Mouse (Mus musculus) embryonic facial prominence, embryonic 14.5 days (tissue): Measurements from ENCODE around the gene Ubtd1. TPM values are rescaled to one million over a fixed set of nuclear protein-coding genes. Genes with fewer than 3 reads are reported as not detected.

Experiments
- ATAC-seq: fragments of 200-750 bp; cut with Nextera tagmentation; 2 replicates; pipeline ENCODE4 v1.8.0; 2017; ENCODE audit warnings: low read depth, moderate number of reproducible peaks, moderate TSS enrichment
- DNase-seq: peaks from one replicate; pipeline ENCODE4 v3.0.0-alpha.2; 2015; ENCODE audit warnings: low spot score
- H3K27ac ChIP-seq: fragments of 300-500 bp; sonication (generic); replicated peaks from 2 replicates; pipeline ENCODE4 v1.5.1; 2014; ENCODE audit warnings: low read depth, mild to moderate bottlenecking, low read length, moderate library complexity
- H3K27me3 ChIP-seq: fragments of 300-500 bp; sonication (generic); replicated peaks from 2 replicates; pipeline ENCODE4 v1.6.1; 2014; ENCODE audit warnings: low read length; ENCODE audit not compliant: control insufficient read depth, insufficient read depth
- H3K36me3 ChIP-seq: fragments of 300-500 bp; sonication (generic); 2 replicates; pipeline ENCODE4 v1.6.1; 2014; ENCODE audit warnings: low read length, mixed read lengths; ENCODE audit not compliant: control insufficient read depth, insufficient read depth
- H3K4me1 ChIP-seq: fragments of 300-500 bp; sonication (generic); 2 replicates; pipeline ENCODE4 v1.6.1; 2014; ENCODE audit warnings: antibody characterized with exemption, low read length; ENCODE audit not compliant: control insufficient read depth, insufficient read depth
- H3K4me2 ChIP-seq: fragments of 300-500 bp; sonication (generic); 2 replicates; pipeline ENCODE4 v1.6.1; 2014; ENCODE audit warnings: low read depth, mild to moderate bottlenecking, low read length, moderate library complexity, mixed read lengths
- H3K4me3 ChIP-seq: fragments of 300-500 bp; sonication (generic); 2 replicates; pipeline ENCODE4 v1.5.1; 2014; ENCODE audit warnings: low read depth, mild to moderate bottlenecking, low read length
- H3K9ac ChIP-seq: fragments of 300-500 bp; sonication (generic); 2 replicates; pipeline ENCODE4 v1.6.1; 2014; ENCODE audit warnings: low read depth, mild to moderate bottlenecking, low read length, moderate library complexity, mixed read lengths
- H3K9me3 ChIP-seq: fragments of 300-500 bp; sonication (generic); 2 replicates; pipeline ENCODE4 v1.6.1; 2016; ENCODE audit warnings: low read length; ENCODE audit not compliant: control insufficient read depth
- WGBS: fragments of 180-500 bp; shearing (Covaris S2); extraction: QIAGEN DNeasy Blood & Tissue Kit; methylation state at CpG from one replicate; pipeline ENCODE4 v1.1.7; 2014; 5-methylcytosine and 5-hydroxymethylcytosine counted together
- polyA plus RNA-seq: library from polyadenylated mRNA; unstranded; fragments of >200 nt; fragmentation: Nextera tagmentation; extraction: Ambion mirVana; gene quantifications from 2 replicates; pipeline ENCODE4 v1.2.1, GENCODE M21; 2014

The Ubtd1 gene
- polyA plus RNA-seq, 1 experiment from 2014 or later = 20.8 TPM

DNA sequence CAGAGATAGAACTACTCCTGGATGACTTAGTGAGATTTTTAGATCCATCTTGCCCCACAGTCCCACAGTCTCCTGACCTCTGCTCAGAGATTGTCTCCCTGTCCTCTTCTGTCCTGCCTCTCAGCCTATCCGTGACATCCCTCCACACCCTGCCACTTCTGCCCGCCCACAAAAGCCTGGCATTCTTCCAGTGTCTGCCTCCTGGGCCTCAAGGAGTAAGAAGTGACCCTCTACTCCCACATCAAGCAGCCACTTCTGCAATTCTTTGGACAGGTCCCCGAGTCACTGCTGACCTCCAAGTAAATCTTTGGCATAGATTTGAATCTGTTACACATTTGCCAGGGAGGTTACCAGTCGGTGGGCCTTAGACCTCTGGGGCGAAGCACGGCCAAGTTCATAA, 72.7 kb downstream of the Ubtd1 start:
- no peak for ATAC-seq

GRCm38 (mm10) chr19:42055881-42056280, 74.3 kb downstream of the Ubtd1 start:
- Histone ChIP-seq H3K4me3 (no peak overlapping the region), H3K27ac (no peak overlapping the region), H3K36me3 (no peaks in the 10 kb centered on the region), H3K27me3 (no peaks in the 10 kb centered on the region), H3K9ac (no peak overlapping the region), H3K4me1 (no peaks in the 10 kb centered on the region), H3K4me2 (no peak overlapping the region), H3K9me3 (no peaks in the 10 kb centered on the region)
- ATAC-seq (no peak), DNase-seq (no peak)
- WGBS = 69% methylated on average over 2 of the region's 2 CpGs

More for the DNA sequence above, 72.7 kb downstream of the Ubtd1 start:
- Histone ChIP-seq H3K36me3 (no peaks in the 10 kb centered on the region), H3K9me3 (no peaks in the 10 kb centered on the region), H3K4me2 (no peak overlapping the region), H3K4me3 (no peak overlapping the region), H3K4me1 (no peaks in the 10 kb centered on the region), H3K9ac (no peak overlapping the region), H3K27ac (no peak overlapping the region), H3K27me3 (no peaks in the 10 kb centered on the region)
- WGBS = 80% methylated on average over 6 of the region's 6 CpGs
- no peak for DNase-seq

GRCm38 (mm10) chr19:42056719-42057409, 75.3 kb downstream of the Ubtd1 start:
- no peak for ATAC-seq

DNA sequence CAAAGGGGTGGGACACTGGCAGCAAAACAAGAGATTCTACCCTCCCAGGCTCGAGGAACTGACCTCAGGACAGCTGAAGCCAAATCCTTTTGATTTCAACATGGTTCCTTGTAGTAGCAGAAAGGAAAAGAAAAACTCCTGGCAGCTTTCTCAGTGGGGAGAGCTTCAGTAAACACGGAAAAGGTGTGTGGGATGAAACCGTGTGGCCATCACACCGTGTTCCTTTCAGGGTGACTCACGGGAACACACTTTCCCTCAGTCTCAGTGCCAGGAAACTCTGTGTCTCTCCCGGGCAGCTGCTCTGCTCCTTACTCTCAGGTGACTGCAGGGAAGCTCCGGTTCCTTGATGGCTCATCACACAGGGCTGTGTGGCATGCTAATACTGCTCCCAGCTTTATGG, 76.9 kb downstream of the Ubtd1 start:
- H3K27me3 ChIP-seq = no peaks in the 10 kb centered on the region
- no peaks in the 10 kb centered on the region for H3K4me1 ChIP-seq
- no peak for DNase-seq
- no peak for ATAC-seq
- H3K4me3 ChIP-seq = no peak overlapping the region
- WGBS = 62% methylated on average over 7 of the region's 7 CpGs
- no peaks in the 10 kb centered on the region for H3K9me3 ChIP-seq
- no peak overlapping the region for H3K9ac ChIP-seq
- no peak overlapping the region for H3K27ac ChIP-seq
- no peak overlapping the region for H3K4me2 ChIP-seq
- H3K36me3 ChIP-seq = no peaks in the 10 kb centered on the region

More at GRCm38 (mm10) chr19:42056719-42057409, 75.3 kb downstream of the Ubtd1 start:
- no peak overlapping the region for H3K4me3 ChIP-seq
- no peaks in the 10 kb centered on the region for H3K27me3 ChIP-seq
- H3K27ac ChIP-seq = no peak overlapping the region
- H3K4me1 ChIP-seq = no peaks in the 10 kb centered on the region
- no peak overlapping the region for H3K9ac ChIP-seq
- no peaks in the 10 kb centered on the region for H3K9me3 ChIP-seq
- no peak overlapping the region for H3K4me2 ChIP-seq
- no peaks in the 10 kb centered on the region for H3K36me3 ChIP-seq
- WGBS = 87% methylated on average over 6 of the region's 6 CpGs
- DNase-seq = no peak

DNA sequence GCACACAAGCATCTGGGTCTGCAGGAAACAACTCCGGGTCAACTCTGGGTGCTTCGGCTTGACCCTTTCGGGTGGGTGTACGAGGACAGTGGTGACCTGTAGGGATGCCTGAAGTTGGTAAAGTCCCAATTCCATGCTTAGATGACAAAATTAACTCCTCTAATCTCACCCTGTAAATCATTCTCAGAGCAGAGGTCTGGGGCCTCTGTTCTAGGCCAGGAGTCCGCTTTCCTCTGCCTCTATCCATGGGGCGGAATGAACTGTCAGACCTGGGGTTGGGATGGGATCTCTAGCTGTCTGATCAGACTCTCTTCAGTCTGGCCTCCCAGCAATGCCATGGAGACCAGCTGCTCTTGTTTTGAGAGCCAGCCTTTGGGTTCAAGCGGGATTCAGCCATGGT, 79.9 kb downstream of the Ubtd1 start:
- no peaks in the 10 kb centered on the region for H3K9me3 ChIP-seq
- no peak overlapping the region for H3K9ac ChIP-seq
- no peaks in the 10 kb centered on the region for H3K36me3 ChIP-seq
- DNase-seq = no peak
- no peak for ATAC-seq
- no peaks in the 10 kb centered on the region for H3K27me3 ChIP-seq
- no peak overlapping the region for H3K4me3 ChIP-seq
- WGBS = 94% methylated on average over 7 of the region's 7 CpGs
- no peaks in the 10 kb centered on the region for H3K4me1 ChIP-seq
- no peak overlapping the region for H3K4me2 ChIP-seq
- no peak overlapping the region for H3K27ac ChIP-seq

GRCm38 (mm10) chr19:42068441-42069240, 87.1 kb downstream of the Ubtd1 start:
- H3K9me3 ChIP-seq = no peaks in the 10 kb centered on the region
- 76% methylated on average over 11 of the region's 11 CpGs for WGBS
- no peak overlapping the region for H3K4me2 ChIP-seq
- H3K27ac ChIP-seq = no peak overlapping the region
- DNase-seq = no peak
- ATAC-seq = no peak; the same call in 1 of the 2 replicates
- no peak overlapping the region for H3K4me3 ChIP-seq
- H3K9ac ChIP-seq = no peak overlapping the region
- H3K27me3 ChIP-seq = no peaks in the 10 kb centered on the region
- H3K36me3 ChIP-seq = peaks cover 3% of the 10 kb centered on the region; the same call in 1 of the 2 replicates
- H3K4me1 ChIP-seq = no peaks in the 10 kb centered on the region

DNA sequence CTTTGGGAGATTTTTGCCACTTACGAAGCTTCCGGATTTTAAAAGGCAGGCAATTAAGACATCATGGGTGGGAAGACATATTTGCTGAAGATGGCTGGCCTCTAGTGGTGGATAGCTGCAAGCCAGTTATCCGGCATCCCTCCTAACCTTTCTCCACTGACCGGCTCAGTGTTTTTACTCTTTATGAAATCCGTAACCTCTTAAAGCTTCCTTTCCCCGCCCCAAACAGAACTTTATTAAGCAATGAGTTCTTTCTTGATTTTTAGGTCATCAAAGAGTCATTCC, 87.6 kb downstream of the Ubtd1 start:
- Histone ChIP-seq H3K4me1 (no peaks in the 10 kb centered on the region), H3K9me3 (no peaks in the 10 kb centered on the region), H3K9ac (no peak overlapping the region), H3K4me3 (no peak overlapping the region), H3K27me3 (no peaks in the 10 kb centered on the region), H3K4me2 (no peak overlapping the region), H3K27ac (no peak overlapping the region), H3K36me3 (peaks cover 7% of the 10 kb centered on the region; the same call in 1 of the 2 replicates)
- DNase-seq = no peak
- WGBS = 61% methylated on average over 6 of the region's 6 CpGs
- ATAC-seq = no peak

GRCm38 (mm10) chr19:42071221-42071620, 89.7 kb downstream of the Ubtd1 start:
- Histone ChIP-seq H3K27ac (no peak overlapping the region), H3K4me1 (no peaks in the 10 kb centered on the region), H3K9ac (no peak overlapping the region), H3K27me3 (no peaks in the 10 kb centered on the region), H3K9me3 (no peaks in the 10 kb centered on the region), H3K4me3 (no peak overlapping the region), H3K36me3 (peaks cover 27% of the 10 kb centered on the region; the same call in 1 of the 2 replicates), H3K4me2 (no peak overlapping the region)
- WGBS = 79% methylated on average over 7 of the region's 7 CpGs
- DNase-seq (no peak), ATAC-seq (no peak)
